ENCODE assay signal across 8 mouse cellular contexts in the genomic region with DNA sequence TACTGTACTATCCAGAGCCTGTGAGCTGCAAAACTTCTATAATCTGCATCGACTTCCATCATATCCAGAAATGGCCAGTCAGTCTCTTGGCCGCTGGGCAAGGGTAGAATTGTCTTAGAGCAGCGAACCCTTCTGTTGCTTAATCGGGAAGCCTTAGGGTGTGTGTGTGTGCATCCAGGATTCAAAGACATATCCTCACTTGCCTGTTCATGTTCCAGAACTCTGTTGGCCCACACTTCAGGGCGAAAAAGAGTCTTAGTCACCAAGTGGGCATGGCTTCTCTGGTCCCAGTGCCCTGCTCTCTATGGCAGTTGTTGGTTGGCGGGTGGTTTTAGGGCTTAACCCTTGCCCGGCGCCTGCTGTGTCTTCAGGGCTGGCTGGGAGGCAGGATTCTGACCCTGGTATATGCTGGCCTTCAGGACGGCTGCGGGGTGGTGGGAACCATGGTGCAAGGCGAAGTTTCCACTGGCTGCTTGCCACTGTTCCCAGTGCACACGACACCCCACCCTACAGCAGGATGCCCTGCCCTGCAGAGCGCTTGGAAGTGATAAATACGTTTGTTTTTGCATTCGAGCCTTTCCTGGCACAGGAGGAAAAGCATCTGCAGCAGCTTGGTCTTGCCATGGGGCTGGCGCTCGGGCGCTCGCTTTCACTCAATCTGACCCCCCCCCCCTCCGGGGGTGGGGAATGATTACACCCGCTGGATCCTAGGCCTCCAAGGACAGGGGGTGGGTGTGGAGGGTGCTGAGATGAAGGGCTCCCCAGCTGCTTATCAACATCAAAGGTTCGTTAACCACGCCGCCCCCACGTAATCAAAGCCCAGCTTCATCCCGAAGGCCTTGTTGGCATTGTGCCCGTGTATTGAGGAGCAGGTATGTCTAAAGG. TPM values are rescaled to one million over a fixed set of nuclear protein-coding genes. Genes with fewer than 3 reads are reported as not detected.
DNase-seq lines count a peak whose midpoint lies in the region; ATAC-seq lines count a peak whose summit lies in the region.

No protein-coding gene starts in this region.

- no peak; the same call in 1 of the 2 replicates for ATAC-seq in kidney, embryonic 14.5 days (ENCODE audit: low FRiP score, low TSS enrichment)
- ATAC-seq in kidney, embryonic 15.5 days (replicated peaks; ENCODE audit: low FRiP score) = peak; percentile 58; the same call in 1 of the 2 replicates
- peak; percentile 48; the same call in 1 of the 2 replicates for ATAC-seq in midbrain, embryonic 16.5 days

- no peak overlapping the region for H3K4me2 ChIP-seq in kidney, embryonic 14.5 days (replicated peaks; ENCODE audit: low read depth, low read length)
- H3K4me2 ChIP-seq in kidney, embryonic 15.5 days = peak overlapping the region; percentile 42
- H3K4me2 ChIP-seq in midbrain, embryonic 16.5 days (ENCODE audit: low read length) = no peak overlapping the region; the same call in 1 of the 2 replicates

- WGBS in kidney, embryonic 14.5 days = 51% methylated on average over 27 of the region's 27 CpGs
- 46% methylated on average over 27 of the region's 27 CpGs for WGBS in kidney, embryonic 15.5 days
- 56% methylated on average over 26 of the region's 27 CpGs for WGBS in midbrain, embryonic 16.5 days

- peak; percentile 51 for DNase-seq in kidney, adult 11 months
- DNase-seq in c-Kit-positive CD71-positive TER-119-negative erythroid progenitor cells, embryonic 14.5 days (ENCODE audit: low read depth) = peak; percentile 8
- peak; percentile 46 for DNase-seq in heart, adult 8-10 months (ENCODE audit: low spot score)
- DNase-seq in spleen, postnatal 14 days (ENCODE audit: low spot score in 2 of 2) = no peak
- DNase-seq in layer of hippocampus, postnatal 36 days = no peak

- no peak overlapping the region for H3K27ac ChIP-seq in kidney, embryonic 14.5 days (ENCODE audit: low read depth, low read length)
- no peak overlapping the region for H3K27ac ChIP-seq in kidney, embryonic 15.5 days
- no peak overlapping the region; the same call in 1 of the 2 replicates for H3K27ac ChIP-seq in midbrain, embryonic 16.5 days (ENCODE audit: low read length)

- no peaks in the 10 kb centered on the region for H3K27me3 ChIP-seq in kidney, embryonic 14.5 days (ENCODE audit: control insufficient read depth, insufficient read depth, low read length)
- no peaks in the 10 kb centered on the region for H3K27me3 ChIP-seq in kidney, embryonic 15.5 days
- no peaks in the 10 kb centered on the region for H3K27me3 ChIP-seq in midbrain, embryonic 16.5 days (ENCODE audit: control insufficient read depth, insufficient read depth, low read depth, low read length)

- H3K9me3 ChIP-seq in kidney, embryonic 14.5 days (ENCODE audit: control insufficient read depth, low read length) = no peaks in the 10 kb centered on the region
- H3K9me3 ChIP-seq in kidney, embryonic 15.5 days (replicated peaks) = no peaks in the 10 kb centered on the region
- H3K9me3 ChIP-seq in midbrain, embryonic 16.5 days (replicated peaks; ENCODE audit: control insufficient read depth, low read length, poor library complexity, severe bottlenecking) = no peaks in the 10 kb centered on the region

- H3K36me3 ChIP-seq in kidney, embryonic 14.5 days (ENCODE audit: control insufficient read depth, insufficient read depth, low read length) = no peaks in the 10 kb centered on the region
- no peaks in the 10 kb centered on the region for H3K36me3 ChIP-seq in kidney, embryonic 15.5 days
- no peaks in the 10 kb centered on the region for H3K36me3 ChIP-seq in midbrain, embryonic 16.5 days (ENCODE audit: control insufficient read depth, insufficient read depth, low read length)

- no peak overlapping the region for H3K9ac ChIP-seq in kidney, embryonic 14.5 days (ENCODE audit: low read depth, low read length)
- H3K9ac ChIP-seq in kidney, embryonic 15.5 days = no peak overlapping the region
- peak overlapping the region; percentile 31; the same call in 1 of the 2 replicates for H3K9ac ChIP-seq in midbrain, embryonic 16.5 days (ENCODE audit: low read depth, low read length)

- H3K4me1 ChIP-seq in kidney, embryonic 14.5 days (ENCODE audit: control insufficient read depth, insufficient read depth, low read length) = peaks cover 8% of the 10 kb centered on the region
- peaks cover 13% of the 10 kb centered on the region for H3K4me1 ChIP-seq in kidney, embryonic 15.5 days
- peaks cover 8% of the 10 kb centered on the region for H3K4me1 ChIP-seq in midbrain, embryonic 16.5 days (ENCODE audit: control insufficient read depth, insufficient read depth, low read length)

- H3K4me3 ChIP-seq in kidney, embryonic 14.5 days (ENCODE audit: low read length) = no peak overlapping the region
- H3K4me3 ChIP-seq in kidney, embryonic 15.5 days (replicated peaks) = no peak overlapping the region
- no peak overlapping the region for H3K4me3 ChIP-seq in midbrain, embryonic 16.5 days (ENCODE audit: low read depth, low read length)

RNA-seq across cellular contexts. Expression of gene Itga6, which starts 54.9 kb away (rescaled TPM):
- polyA plus RNA-seq in kidney, embryonic 14.5 days (2014; fragmentation: Nextera tagmentation; extraction: Ambion mirVana) = 65.6 and 95.8 TPM in 2 replicates
- 10 to 100 TPM; 29.1 to 67.1 (median 46.3) TPM for total RNA-seq in heart, adult 8-10 months (2022)
- polyA plus RNA-seq in kidney, embryonic 15.5 days (2015; fragmentation: Nextera tagmentation; extraction: Ambion mirVana) = 69.9 and 74.6 TPM in 2 replicates
- 17.7 and 23.7 TPM in 2 replicates for polyA plus RNA-seq in midbrain, embryonic 16.5 days (2015; fragmentation: Nextera tagmentation; extraction: Ambion mirVana)
- 10 to 100 TPM; 28.2 to 30.5 TPM for total RNA-seq in layer of hippocampus, postnatal 36 days (2021)

Comparison
In these comparisons a context has a peak if more than half of its experiments do, and no peak if none do; other contexts are left out.
1. DNase-seq: peak in kidney, adult 11 months (single experiment), c-Kit-positive CD71-positive TER-119-negative erythroid progenitor cells, embryonic 14.5 days (single experiment) and heart, adult 8-10 months (single experiment); none in spleen, postnatal 14 days (0 of 2) and layer of hippocampus, postnatal 36 days (0 of 2).